Mouse (Mus musculus) layer of hippocampus, postnatal 14 days (tissue): ENCODE data around the gene Mnt. TPM values are rescaled to one million over a fixed set of nuclear protein-coding genes. Genes with fewer than 3 reads are reported as not detected.

Experiments used
- microRNA-seq, 2 experiments: library from miRNA; unstranded; fragments of <30 nt; microRNA quantifications; one replicate each; pipeline ENCODE4 v1.2.0; 2021
- total RNA-seq, 2 experiments: library from RNA; stranded (reverse); gene quantifications; 2 replicates each; pipeline ENCODE4 v1.2.3; 2021

Gene Mnt
- total RNA-seq, 2 experiments from 2014 or later = 28.4 to 29.6 TPM

Small RNA genes lying within 50 kb of the gene (microRNA-seq; reads per million reads assigned to microRNA genes)
- 1.7 to 2.0 reads per million in 2 experiments for gene Mir6926

Other genes starting within 250 kb of the Mnt start
- 100 to 1,000 TPM; 122 TPM for gene Rap1gap2, start 220.0 kb upstream of the Mnt start, total RNA-seq
- 10 to 100 TPM; 19.1 to 20.2 TPM for gene Ccdc92b, start 211.3 kb upstream of the Mnt start, total RNA-seq
- gene Cluh, start 181.4 kb upstream of the Mnt start, total RNA-seq = 10 to 100 TPM; 68.8 to 72.7 TPM
- 100 to 1,000 TPM; 406 to 411 TPM for gene Pafah1b1, start 106.2 kb upstream of the Mnt start, total RNA-seq
- gene Mettl16, start 60.1 kb upstream of the Mnt start, total RNA-seq = 10 to 100 TPM; 18.1 to 26.4 TPM
- 10 to 100 TPM; 69.6 to 73.0 TPM for gene Sgsm2, start 66.1 kb downstream of the Mnt start, total RNA-seq
- gene Tsr1, start 67.2 kb downstream of the Mnt start, total RNA-seq = 10 to 100 TPM; 35.8 to 37.0 TPM
- 10 to 100 TPM; 23.8 to 24.9 TPM for gene Smg6, start 94.9 kb downstream of the Mnt start, total RNA-seq
- 10 to 100 TPM; 94.4 to 98.0 TPM for gene Srr, start 95.0 kb downstream of the Mnt start, total RNA-seq